Mouse (Mus musculus) splenic B cell, adult 2 months (primary cell): ENCODE results near the gene Tomm20.
"Not testable (repeated sequence)": the region's sequence is repeated elsewhere in the genome, so short reads cannot be mapped to it uniquely, and the experiment has no call there.

Experiments
- DNase-seq: peaks from one replicate; pipeline ENCODE4 v3.0.0-alpha.2; 2011; ENCODE audit warnings: low read depth, low spot score
- H3K27me3 ChIP-seq: 2 replicates; pipeline ENCODE4 v1.6.1; 2012; ENCODE audit warnings: mild to moderate bottlenecking, low read length, moderate library complexity, mixed read lengths; ENCODE audit not compliant: control insufficient read depth, poor library complexity, insufficient read depth, severe bottlenecking
- H3K36me3 ChIP-seq: 2 replicates; pipeline ENCODE4 v1.6.1; 2012; ENCODE audit warnings: mild to moderate bottlenecking, low read length, moderate library complexity, mixed read lengths; ENCODE audit not compliant: control insufficient read depth, poor library complexity, insufficient read depth, severe bottlenecking

Tomm20 gene

DNA sequence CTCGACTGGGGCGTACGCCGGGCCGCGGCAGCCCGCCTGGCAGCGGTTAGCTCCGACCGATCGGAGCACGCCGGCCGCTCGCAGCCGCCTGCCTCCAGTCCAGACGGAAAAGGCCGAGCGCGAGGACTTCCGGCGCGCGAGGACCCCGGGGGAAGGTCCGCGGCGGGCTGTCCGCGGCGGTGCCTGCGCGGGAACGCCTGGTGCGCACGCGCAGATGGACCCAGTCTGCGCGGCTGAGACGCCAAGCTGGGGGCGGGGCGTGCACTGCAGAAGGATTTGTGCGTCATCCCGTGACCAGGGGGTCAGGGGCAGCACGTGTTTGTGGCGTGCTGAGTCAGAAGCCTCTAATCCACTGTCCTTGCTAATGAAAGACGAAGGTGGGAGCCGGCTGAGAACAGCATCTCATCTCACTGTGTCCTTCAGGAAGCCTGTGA, at the start of gene Tomm20:
TSS of gene Tomm20 (minus strand) at position 115 of the 434 bp plus-strand sequence.
- no peaks in the 10 kb centered on the region for H3K36me3 ChIP-seq
- H3K27me3 ChIP-seq: no peaks in the 10 kb centered on the region
- DNase-seq: peak; percentile 96

GRCm38 (mm10) chr8:126994506-126994905, 48.9 kb upstream of the Tomm20 start:
- no peak for DNase-seq
- Histone ChIP-seq H3K27me3 (no peaks in the 10 kb centered on the region), H3K36me3 (no peaks in the 10 kb centered on the region)

GRCm38 (mm10) chr8:126989363-126990153, 43.9 kb upstream of the Tomm20 start:
- no peak for DNase-seq
- H3K36me3 ChIP-seq: no peaks in the 10 kb centered on the region

GRCm38 (mm10) chr8:126988346-126989006, 42.8 kb upstream of the Tomm20 start:
- H3K36me3 ChIP-seq: no peaks in the 10 kb centered on the region
- H3K27me3 ChIP-seq: 0 out of 2 replicates have a peak, but pooled peaks cover 2% of the 10 kb centered on the region
- DNase-seq: no peak

More at GRCm38 (mm10) chr8:126989363-126990153, 43.9 kb upstream of the Tomm20 start:
- H3K27me3 ChIP-seq: 0 out of 2 replicates have a peak, but pooled peaks cover 2% of the 10 kb centered on the region

GRCm38 (mm10) chr8:126986495-126986894, 40.9 kb upstream of the Tomm20 start:
- DNase-seq: peak; percentile 84
- 0 out of 2 replicates have a peak, but pooled peaks cover 2% of the 10 kb centered on the region for H3K27me3 ChIP-seq
- no peaks in the 10 kb centered on the region for H3K36me3 ChIP-seq

DNA sequence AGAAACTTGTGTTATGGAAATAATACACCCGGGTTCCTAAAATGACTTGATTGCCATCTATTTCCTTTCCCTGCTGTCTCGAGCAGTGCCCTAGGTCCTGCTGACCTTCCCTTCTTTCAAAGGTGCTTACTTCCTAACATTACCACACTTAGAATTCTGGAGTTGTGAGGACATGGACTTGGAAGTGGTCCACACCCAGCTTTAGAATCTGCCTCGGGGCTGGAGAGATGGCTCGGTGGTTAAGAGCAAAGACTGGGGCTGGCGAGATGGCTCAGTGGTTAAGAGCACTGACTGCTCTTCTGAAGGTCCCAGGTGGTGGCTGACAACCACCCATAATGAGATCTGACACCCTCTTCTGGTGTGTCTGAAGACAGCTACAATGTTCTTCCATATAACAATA, 34.4 kb upstream of the Tomm20 start:
- no peak for DNase-seq
- no peaks in the 10 kb centered on the region for H3K36me3 ChIP-seq
- H3K27me3 ChIP-seq: no peaks in the 10 kb centered on the region

- H3K27me3 ChIP-seq: no peaks in the 10 kb centered on the region
- no peaks in the 10 kb centered on the region for H3K36me3 ChIP-seq
- peak; percentile 26 for DNase-seq
These were observed 33.7 kb upstream of the Tomm20 start for GRCm38 (mm10) chr8:126979091-126979920.

GRCm38 (mm10) chr8:126978535-126978934, 32.9 kb upstream of the Tomm20 start:
- H3K36me3 ChIP-seq, H3K27me3 ChIP-seq: not testable (repeated sequence)
- peak; percentile 36 for DNase-seq

DNA sequence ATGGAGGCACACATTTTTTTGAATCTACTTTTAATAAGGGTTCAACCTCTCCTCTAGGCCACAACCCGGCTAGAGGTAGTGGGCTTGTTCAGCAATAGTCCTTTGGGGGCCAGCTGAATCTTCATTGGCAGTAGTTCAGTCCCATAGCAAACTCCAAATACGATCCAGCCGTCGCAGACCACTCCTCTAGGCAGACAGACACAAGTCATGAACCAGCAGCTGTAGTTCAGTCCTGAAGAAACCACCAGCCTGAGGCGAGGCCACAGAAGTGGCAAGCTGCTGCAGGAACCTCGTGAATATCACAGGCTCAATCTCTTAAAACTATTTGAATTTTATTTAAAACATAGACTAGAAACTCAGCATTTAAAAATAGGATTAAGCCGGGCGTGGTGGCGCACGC, 32.4 kb upstream of the Tomm20 start:
- H3K36me3 ChIP-seq: no peaks in the 10 kb centered on the region
- no peak for DNase-seq
- no peaks in the 10 kb centered on the region for H3K27me3 ChIP-seq

- no peak for DNase-seq
- H3K27me3 ChIP-seq: no peaks in the 10 kb centered on the region
- no peaks in the 10 kb centered on the region for H3K36me3 ChIP-seq
These were observed 31.1 kb upstream of the Tomm20 start for GRCm38 (mm10) chr8:126976608-126977348.

GRCm38 (mm10) chr8:126975706-126976105, 30.1 kb upstream of the Tomm20 start:
- no peaks in the 10 kb centered on the region for H3K36me3 ChIP-seq
- peak; percentile 71 for DNase-seq
- H3K27me3 ChIP-seq: no peaks in the 10 kb centered on the region

DNA sequence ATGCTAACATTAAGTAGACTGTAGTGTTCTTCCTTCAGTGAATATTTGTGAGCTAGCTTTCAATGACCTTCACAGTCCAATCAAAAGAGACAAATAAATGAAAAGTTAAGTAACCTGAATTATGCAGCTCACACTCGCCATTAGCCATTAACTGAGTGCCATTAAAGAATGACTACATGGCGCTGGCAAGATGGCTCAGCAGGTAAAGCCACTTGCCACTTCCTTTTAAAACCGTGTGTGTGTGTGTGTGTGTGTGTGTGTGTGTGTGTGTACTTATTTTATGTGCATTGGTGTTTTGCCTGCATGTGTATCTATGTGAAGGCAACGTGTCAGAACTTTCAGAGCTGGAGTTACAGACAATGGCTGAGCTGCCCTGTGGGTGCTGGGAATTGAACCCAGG, 28.9 kb upstream of the Tomm20 start:
- Histone ChIP-seq H3K27me3 (no peaks in the 10 kb centered on the region), H3K36me3 (no peaks in the 10 kb centered on the region)
- no peak for DNase-seq

DNA sequence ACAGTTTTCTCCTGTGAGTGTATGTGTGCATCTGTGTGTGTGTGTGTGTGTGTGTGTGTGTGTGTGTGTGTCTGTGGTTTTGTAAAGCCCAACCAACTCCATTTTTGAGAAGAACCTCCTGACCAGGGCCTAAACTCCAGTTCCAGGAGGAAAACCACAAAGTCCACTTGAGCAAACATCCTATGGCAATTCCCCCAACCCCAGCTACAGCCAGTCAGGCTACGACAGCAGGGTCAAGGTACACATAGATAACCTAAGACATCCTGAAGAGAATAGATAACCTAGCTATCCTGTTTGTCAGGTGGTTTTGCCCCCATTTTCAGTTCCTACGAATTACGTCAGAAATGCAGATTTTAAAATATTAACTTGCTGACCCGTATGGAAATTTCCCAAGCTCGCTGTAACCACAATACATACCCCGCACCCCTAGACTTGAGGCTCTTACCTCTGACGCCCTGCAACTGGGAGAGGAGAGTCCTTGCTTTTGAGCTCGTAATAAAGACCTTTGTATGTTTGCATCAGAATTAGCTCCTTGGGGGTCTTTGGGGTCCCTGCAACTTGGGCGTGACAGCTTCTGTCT, 28.1 kb upstream of the Tomm20 start:
- Histone ChIP-seq H3K36me3 (no peaks in the 10 kb centered on the region), H3K27me3 (no peaks in the 10 kb centered on the region)
- no peak for DNase-seq

DNA sequence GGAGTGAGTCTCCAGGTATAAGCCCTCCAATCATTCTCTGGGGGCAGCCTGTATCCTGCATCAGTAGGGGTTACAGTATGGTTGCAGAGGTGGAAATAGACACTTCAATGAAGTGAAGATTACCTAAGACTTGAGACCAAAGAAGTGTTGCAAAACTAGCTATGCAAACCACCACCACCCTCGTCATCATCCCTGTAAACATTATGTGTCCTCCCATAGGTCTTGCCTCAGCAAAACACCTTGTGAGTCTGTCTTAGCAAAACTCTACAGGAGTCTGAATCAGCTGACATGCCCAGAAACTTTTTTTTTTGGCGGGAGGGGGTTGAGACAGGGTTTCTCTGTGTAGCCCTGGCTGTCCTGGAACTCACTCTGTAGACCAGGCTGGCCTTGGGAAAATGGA, 27.0 kb upstream of the Tomm20 start:
- DNase-seq: no peak
- Histone ChIP-seq H3K27me3 (no peaks in the 10 kb centered on the region), H3K36me3 (no peaks in the 10 kb centered on the region)
